Mouse (Mus musculus): ENCODE measurements around the gene Gm14406.
"Not testable (repeated sequence)": the region's sequence is repeated elsewhere in the genome, so short reads cannot be mapped to it uniquely, and the experiment has no call there.

The Gm14406 gene

DNA sequence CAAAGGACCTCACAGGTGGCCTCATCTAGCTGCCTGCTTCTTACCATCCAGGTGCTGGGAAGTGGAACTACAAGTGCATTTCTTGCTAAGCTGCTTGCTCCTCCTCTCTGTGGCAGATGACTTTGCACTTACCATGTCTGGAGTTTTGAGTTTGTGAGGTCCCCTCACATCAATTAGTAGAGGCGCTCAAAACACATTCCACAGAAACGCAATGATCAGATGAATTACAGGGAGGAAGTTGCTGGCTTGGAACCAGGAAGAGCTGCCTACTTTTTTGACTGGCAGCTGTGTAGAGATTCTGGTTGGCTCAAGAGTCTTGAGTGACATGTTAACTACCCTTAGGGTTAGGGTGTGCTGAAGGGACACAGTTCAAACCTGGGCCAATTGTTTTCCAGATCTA, at the start of gene Gm14406:
TSS of gene Gm14406 (minus strand) at position 213 of the 400 bp plus-strand sequence.
- in situ Hi-C loops (cut with MboI; ENCODE audit: low sequenced_read_pairs) = not testable (repeated sequence)

DNA sequence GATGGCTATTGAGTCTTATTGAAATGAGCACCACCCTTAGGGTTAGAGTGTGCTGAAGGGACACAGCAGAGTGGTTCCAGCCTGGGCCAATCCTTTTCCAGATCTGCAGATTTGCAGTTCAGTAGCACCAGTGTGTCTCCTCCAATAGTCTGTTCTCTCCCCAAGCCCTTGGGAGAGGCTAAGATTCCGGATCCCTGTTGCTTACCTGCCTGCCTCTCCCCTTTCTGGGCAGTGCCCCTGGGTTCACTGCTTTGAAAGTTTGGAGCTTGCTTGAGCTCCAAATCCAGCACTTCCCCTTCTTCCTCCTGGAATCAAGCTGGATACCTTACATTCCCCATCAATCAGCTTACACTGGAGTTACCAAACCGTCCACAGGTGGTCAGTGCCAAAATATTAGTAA, 2.9 kb downstream of the Gm14406 start:
- in situ Hi-C loops (cut with MboI; ENCODE audit: low sequenced_read_pairs) = not testable (repeated sequence)

DNA sequence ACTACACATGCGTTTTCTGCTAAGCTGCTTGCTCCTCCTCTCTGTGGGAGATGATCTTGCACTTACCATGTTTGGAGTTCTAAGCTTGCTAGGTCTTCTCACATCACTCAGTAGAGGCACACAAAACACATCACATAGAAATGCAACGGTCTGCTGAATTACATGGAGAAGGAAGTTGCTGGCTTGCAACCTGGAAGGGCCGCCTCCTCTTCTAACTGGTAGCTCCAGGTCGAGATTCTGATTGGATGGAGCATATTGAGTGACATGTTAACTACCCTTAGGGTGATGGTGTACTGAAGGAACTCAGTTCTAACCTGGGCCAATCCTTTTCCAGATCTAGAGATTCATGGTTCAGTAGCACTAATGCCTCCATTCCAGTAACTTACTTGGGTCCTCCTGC, 18.6 kb downstream of the Gm14406 start:
- in situ Hi-C loops (cut with MboI; ENCODE audit: low sequenced_read_pairs) = not testable (repeated sequence)

DNA sequence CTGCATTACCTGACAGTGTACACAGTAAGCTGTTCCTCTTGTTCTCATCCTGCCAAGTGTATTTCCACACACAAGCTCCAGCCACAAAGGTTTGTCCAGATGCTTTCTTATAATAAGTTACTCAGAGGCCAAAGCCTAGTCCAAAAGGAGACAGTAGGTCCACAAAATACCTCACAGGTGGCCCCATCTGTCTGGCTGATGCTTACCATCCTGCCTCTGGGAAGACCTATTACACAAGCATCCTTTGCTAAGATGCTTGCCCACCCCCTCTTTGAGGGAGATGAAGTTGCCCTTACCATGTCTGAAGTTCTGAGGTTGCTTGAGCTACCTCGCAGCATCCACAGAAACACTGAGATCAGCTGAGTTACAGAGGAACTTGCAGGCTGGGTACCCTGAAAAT, 22.7 kb downstream of the Gm14406 start:
- in situ Hi-C loops (cut with MboI; ENCODE audit: low sequenced_read_pairs) = not testable (repeated sequence)

DNA sequence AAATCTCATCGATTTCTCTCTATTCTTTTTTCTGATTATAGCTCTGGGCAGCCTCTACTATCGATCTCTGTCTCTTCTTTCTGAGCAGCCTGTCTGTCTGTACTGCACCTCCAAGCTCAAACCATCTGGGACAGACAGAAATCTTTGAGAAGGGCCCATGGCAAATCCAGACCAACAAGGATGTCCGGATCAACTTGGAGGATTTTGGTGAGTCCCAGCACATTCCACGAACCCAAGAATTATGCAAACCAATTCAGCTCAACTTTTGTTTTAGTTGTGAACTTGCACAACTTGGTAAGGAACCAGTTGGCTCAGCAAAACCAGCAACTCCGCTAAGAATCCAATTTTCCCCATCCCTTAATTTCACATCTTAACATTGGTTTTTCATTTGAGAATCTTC, 40.3 kb downstream of the Gm14406 start:
- in situ Hi-C loops (cut with MboI; ENCODE audit: low sequenced_read_pairs) = not testable (repeated sequence)

DNA sequence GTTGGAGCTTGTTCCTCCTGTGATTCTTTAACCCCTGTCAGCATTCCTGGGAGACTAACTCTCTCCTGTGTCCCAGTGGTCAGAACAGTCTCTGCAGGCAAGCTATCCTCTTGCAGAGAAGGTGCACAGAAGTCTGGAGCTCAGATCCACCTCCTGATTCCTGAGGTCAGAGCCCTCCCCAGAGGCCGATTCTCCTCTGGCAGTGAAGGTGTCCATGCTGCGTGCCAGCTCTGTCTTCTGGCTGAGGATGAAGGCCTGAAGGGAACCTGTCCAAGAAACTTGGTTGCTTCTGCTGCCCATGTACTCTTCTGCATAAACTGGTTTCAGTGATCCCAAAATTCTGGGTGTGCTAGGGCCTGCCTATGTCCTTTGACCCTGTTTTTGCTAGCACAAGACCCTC, 40.9 kb downstream of the Gm14406 start:
- in situ Hi-C loops (cut with MboI; ENCODE audit: low sequenced_read_pairs) = not testable (repeated sequence)

DNA sequence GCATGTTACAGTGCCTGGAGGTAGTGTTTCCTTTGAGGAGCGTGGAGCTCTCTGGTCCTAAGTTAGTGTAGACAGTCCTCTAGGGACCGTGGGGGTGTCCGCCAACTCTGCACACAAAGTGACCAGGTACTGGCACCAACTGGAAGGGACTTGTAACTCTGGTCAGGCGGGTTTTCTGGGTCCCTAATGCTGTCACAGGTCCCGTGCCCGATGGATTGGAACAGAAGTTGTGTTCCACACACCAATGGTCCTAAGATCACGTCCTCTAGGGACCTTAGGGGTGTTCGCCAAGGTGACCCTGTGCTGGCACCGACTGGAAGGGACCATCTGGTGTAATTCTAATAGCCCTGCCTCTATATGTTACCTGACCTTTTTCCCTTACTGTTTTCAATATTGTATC, 42.1 kb downstream of the Gm14406 start:
- in situ Hi-C loops (cut with MboI; ENCODE audit: low sequenced_read_pairs) = no loop called here

DNA sequence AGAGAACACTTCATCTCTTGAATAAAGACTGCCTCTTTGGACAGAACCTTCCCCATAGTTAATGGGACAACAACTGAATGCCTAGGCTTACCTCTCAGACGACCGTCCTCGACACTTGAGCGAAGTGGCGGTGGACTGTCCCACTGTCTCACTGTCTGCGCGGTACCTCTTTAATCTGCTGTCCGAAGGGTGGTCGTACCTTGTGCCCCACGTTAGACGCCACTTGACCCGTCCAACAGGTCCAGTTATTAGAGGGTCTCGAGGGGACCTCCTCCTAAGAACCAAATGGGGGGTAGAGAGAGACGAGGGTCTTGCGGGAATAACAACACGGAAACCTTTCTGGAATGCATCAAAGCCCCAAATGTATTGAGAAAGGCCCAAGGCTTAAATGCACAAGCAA, 53.8 kb downstream of the Gm14406 start:
- in situ Hi-C loops (cut with MboI; ENCODE audit: low sequenced_read_pairs) = not testable (repeated sequence)

DNA sequence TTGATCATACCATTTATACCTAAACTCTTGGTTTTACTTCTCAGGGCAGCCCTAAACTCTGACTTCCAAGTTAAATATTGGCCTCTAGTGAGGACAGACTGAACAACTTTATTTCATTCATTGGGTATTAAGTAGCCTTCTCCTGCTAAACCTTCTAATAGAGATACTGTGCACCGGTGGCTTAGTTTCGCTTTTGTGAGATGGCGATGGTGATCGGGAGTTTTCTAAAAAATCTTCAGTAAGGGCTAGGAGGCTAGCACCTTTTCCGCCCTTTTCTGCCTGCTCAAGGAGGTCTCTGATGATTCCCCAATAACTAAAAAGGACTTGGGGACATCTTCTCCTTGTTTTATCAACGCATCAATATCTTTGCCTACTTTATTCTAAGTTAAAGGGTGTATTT, 54.3 kb downstream of the Gm14406 start:
- in situ Hi-C loops (cut with MboI; ENCODE audit: low sequenced_read_pairs) = not testable (repeated sequence)

DNA sequence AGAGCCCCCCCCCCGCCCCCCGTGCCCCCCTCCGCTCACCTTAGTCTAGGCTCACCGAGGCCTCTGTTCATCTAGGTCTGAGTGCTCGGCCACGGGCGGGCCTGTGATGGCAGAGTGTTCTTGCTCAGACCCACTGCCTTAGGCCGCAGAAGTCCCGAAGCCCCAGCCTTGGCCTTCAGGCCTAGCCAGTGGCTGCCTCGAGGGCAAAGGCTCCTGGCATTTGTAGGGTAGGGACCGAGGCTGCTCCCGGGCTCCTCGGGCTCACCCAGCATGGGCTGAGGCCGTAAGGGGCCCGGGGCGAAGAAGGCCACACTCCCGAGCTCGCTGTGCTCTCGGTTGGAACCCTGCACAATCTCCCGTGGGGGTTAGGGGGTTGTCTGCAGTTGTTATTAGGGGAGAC, 54.9 kb downstream of the Gm14406 start:
- in situ Hi-C loops (cut with MboI; ENCODE audit: low sequenced_read_pairs) = no loop called here

DNA sequence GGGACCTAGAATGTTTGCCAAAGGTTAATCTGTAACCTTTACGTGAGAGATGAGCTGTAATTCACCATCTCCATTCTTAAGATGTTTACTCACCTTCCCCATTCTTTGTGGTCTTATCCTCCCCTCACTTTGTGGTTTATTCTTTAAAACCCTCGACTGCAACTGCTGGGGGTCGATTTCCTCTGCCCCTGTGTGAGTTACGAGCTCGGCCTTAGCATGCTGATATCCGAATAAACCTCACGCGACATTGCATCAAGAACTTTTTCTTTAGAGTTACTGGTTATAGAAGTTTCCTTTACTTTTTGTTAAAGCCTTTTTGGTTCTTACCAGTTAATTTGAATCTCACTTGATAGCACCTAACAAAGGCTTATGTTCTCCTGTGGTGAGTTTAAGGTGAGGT, 58.0 kb downstream of the Gm14406 start:
- in situ Hi-C loops (cut with MboI; ENCODE audit: low sequenced_read_pairs) = no loop called here
